Comparison of ENCODE assay signal across 28 mouse cellular contexts in the genomic region with DNA sequence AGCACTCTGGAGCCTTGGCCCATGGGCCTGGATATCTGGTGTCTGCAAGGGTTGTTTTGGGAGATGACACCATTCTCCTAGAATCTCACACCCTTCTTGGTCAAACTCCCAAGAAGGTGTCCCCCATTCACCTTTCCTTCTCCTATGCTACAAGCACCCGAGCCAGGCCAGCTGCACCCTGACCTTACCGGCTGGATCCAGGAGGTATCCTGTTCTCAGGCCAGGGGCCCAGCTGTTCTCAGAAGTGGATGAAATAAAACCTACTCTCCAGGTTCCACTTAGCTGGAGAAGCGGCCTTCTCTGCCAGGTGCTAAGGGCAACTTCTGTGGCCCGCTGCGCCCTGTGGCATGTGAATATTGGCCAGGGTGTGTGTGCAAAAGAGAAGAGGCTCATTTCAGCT. TPM values are rescaled to one million over a fixed set of nuclear protein-coding genes. Genes with fewer than 3 reads are reported as not detected.
DNase-seq lines count a peak whose midpoint lies in the region; ATAC-seq and TF ChIP-seq lines count a peak whose summit lies in the region.
"Had no signal": no experiment of that assay in that cellular context is flagged by ENCODE, and none has a peak within 500 bp of the region (broad histone marks: within the 10 kb centered on the region; RNA-seq: fewer than 3 reads in every experiment).

No protein-coding gene starts in this region.

- no peak for TF ChIP-seq CTCF in gastrocnemius, adult 2 months (IDR thresholded peaks at IDR 0.05)

- no peak overlapping the region for H3ac ChIP-seq in myocyte (ENCODE audit: control insufficient read depth, insufficient read length)

- H3K36me3 ChIP-seq in myocyte (ENCODE audit: control insufficient read depth, insufficient read depth), result no peaks in the 10 kb centered on the region
- no peaks in the 10 kb centered on the region for H3K36me3 ChIP-seq in hindbrain, embryonic 11.5 days (ENCODE audit: control insufficient read depth, insufficient read depth, low read length)
- H3K36me3 ChIP-seq: embryonic facial prominence, embryonic 15.5 days; forebrain, embryonic 15.5 days; G1E; hindbrain, embryonic 10.5 days; limb, embryonic 12.5 days; midbrain, embryonic 13.5 days had no signal

- no peak for TF ChIP-seq POLR2A in myocyte (IDR thresholded peaks at IDR 0.05; ENCODE audit: insufficient read length, low read depth)

- peaks cover 2% of the 10 kb centered on the region for H3K4me1 ChIP-seq in hindbrain, embryonic 11.5 days (replicated peaks; ENCODE audit: control insufficient read depth, insufficient read depth, low read length)

- H3K9me3 ChIP-seq in hindbrain, embryonic 11.5 days (ENCODE audit: control insufficient read depth, low read length), result no peaks in the 10 kb centered on the region
- H3K9me3 ChIP-seq: embryonic facial prominence, embryonic 15.5 days; forebrain, embryonic 15.5 days; G1E; hindbrain, embryonic 10.5 days; limb, embryonic 12.5 days; midbrain, embryonic 13.5 days had no signal

- no peaks in the 10 kb centered on the region for H3K27me3 ChIP-seq in myocyte (ENCODE audit: control insufficient read depth, insufficient read depth, insufficient read length)
- peaks cover 12% of the 10 kb centered on the region for H3K27me3 ChIP-seq in hindbrain, embryonic 11.5 days (ENCODE audit: control insufficient read depth, insufficient read depth, low read length)
- H3K27me3 ChIP-seq: CH12.LX; embryonic facial prominence, embryonic 15.5 days; forebrain, embryonic 15.5 days; limb, embryonic 12.5 days; Patski had no signal

- H3K79me2 ChIP-seq in myocyte (ENCODE audit: control insufficient read depth, insufficient read depth), result peaks cover 3% of the 10 kb centered on the region

- no peak overlapping the region for H3K4me3 ChIP-seq in gastrocnemius, adult 2 months
- no peak overlapping the region for H3K4me3 ChIP-seq in myocyte
- no peak overlapping the region for H3K4me3 ChIP-seq in hindbrain, embryonic 11.5 days (ENCODE audit: low read depth, low read length)
- H3K4me3 ChIP-seq: embryonic facial prominence, embryonic 15.5 days; forebrain, embryonic 15.5 days; hindbrain, embryonic 10.5 days; layer of hippocampus, adult 2 months; limb, embryonic 12.5 days; midbrain, embryonic 13.5 days had no signal

- intact Hi-C loops in gastrocnemius, adult 2 months (cut with DNase I), result loop anchor here (2.0 to 5.0 kb wide), 3 partner anchors 16 to 327 kb away; partner anchors contain the start of genes Bicd2, Card19, Cenpp and Nol8

- peak; percentile 93 for DNase-seq in gastrocnemius, adult 2 months
- peak; percentile 85 for DNase-seq in gastrocnemius, postnatal 25 days
- DNase-seq in kidney, postnatal 10 days, result peak; percentile 47
- no peak for DNase-seq in hindbrain, embryonic 11.5 days (ENCODE audit: low spot score)
- no peak for DNase-seq in urinary bladder, postnatal 4 days (ENCODE audit: low spot score in 2 of 2)
- no peak for DNase-seq in thymus, postnatal 4 days
- DNase-seq: adrenal gland, postnatal 36 days; B cell, adult 2 months; cerebellum, adult 18-20 months; layer of hippocampus, postnatal 36 days; liver, postnatal 0 days; thymus, postnatal 14 days had no signal

- WGBS in hindbrain, embryonic 11.5 days, result 87% methylated on average over 5 of the region's 5 CpGs

- ATAC-seq in hindbrain, embryonic 11.5 days (ENCODE audit: low FRiP score), result no peak
- ATAC-seq: forebrain, embryonic 15.5 days; hindbrain, postnatal 0 days; intestine, embryonic 16.5 days; liver, postnatal 0 days; lung, postnatal 0 days; midbrain, embryonic 13.5 days; Patski had no signal

- H3K9ac ChIP-seq in hindbrain, embryonic 11.5 days (ENCODE audit: low read depth, low read length), result no peak overlapping the region
- H3K9ac ChIP-seq: embryonic facial prominence, embryonic 15.5 days; forebrain, embryonic 15.5 days; limb, embryonic 12.5 days; liver, postnatal 0 days; midbrain, embryonic 13.5 days had no signal

- peak overlapping the region; percentile 51 for H3K27ac ChIP-seq in gastrocnemius, adult 2 months
- no peak overlapping the region for H3K27ac ChIP-seq in hindbrain, embryonic 11.5 days (ENCODE audit: low read depth, low read length)
- H3K27ac ChIP-seq: embryonic facial prominence, embryonic 15.5 days; forebrain, embryonic 15.5 days; hindbrain, embryonic 10.5 days; hindbrain, postnatal 0 days; layer of hippocampus, adult 2 months; limb, embryonic 12.5 days; midbrain, embryonic 13.5 days; stomach, postnatal 0 days had no signal

- H3K4me2 ChIP-seq in myocyte (ENCODE audit: low read depth), result no peak overlapping the region
- H3K4me2 ChIP-seq in hindbrain, embryonic 11.5 days (replicated peaks; ENCODE audit: low read depth, low read length), result no peak overlapping the region
- H3K4me2 ChIP-seq: embryonic facial prominence, embryonic 15.5 days; forebrain, embryonic 15.5 days; heart, embryonic 11.5 days; limb, embryonic 12.5 days; liver, embryonic 11.5 days; midbrain, embryonic 13.5 days had no signal

TF ChIP-seq in myocyte, 11 proteins besides CTCF, POLR2A, EP300 and RAD21:
- peak in 1 of 3 experiments; percentile 37 for TF ChIP-seq MYOD1 (IDR thresholded peaks at IDR 0.05; ENCODE audit: control insufficient read depth in 1 of 3, insufficient read length in 2 of 3, low read depth in 2 of 3)
- TF ChIP-seq REST (IDR thresholded peaks at IDR 0.05; ENCODE audit: insufficient read depth, insufficient read length), result no peak
- TF ChIP-seq MYOG (IDR thresholded peaks at IDR 0.05; ENCODE audit: control insufficient read depth in 1 of 3, insufficient read depth in 1 of 3, insufficient read length in 2 of 3, low read depth in 2 of 3), result peak in 2 of 3 experiments; percentile 9 to 38
- TF ChIP-seq TCF12 (IDR thresholded peaks at IDR 0.05; ENCODE audit: insufficient read depth, poor library complexity, severe bottlenecking), result no peak
- no peak for TF ChIP-seq MAX (IDR thresholded peaks at IDR 0.05; ENCODE audit: low read depth)

RNA-seq across cellular contexts. Expression of gene Fgd3, which starts 4.8 kb away (rescaled TPM):
- 1 to 10 TPM in 1 of 2 experiments, under 1 TPM in 1; 0.97 to 1.1 TPM for total RNA-seq in gastrocnemius, adult 2 months (2021)
- total RNA-seq in gastrocnemius, postnatal 25 days (2021), result under 1 TPM; 0.54 to 0.97 TPM
- polyA plus RNA-seq in myocyte (2012; fragmentation: generic; extraction: Trizol), result 15.5 TPM
- 0.56 and 1.1 TPM in 2 replicates for polyA plus RNA-seq in hindbrain, embryonic 11.5 days (2014; fragmentation: Nextera tagmentation; extraction: Ambion mirVana)

RNA-seq across cellular contexts. Expression of gene Bicd2, which starts 16.5 kb away (rescaled TPM):
- 10 to 100 TPM; 26.0 to 28.5 TPM for total RNA-seq in gastrocnemius, adult 2 months (2021)
- total RNA-seq in gastrocnemius, postnatal 25 days (2021), result 10 to 100 TPM; 19.9 to 23.1 TPM
- 94.9 TPM for polyA plus RNA-seq in myocyte (2012; fragmentation: generic; extraction: Trizol)
- polyA plus RNA-seq in hindbrain, embryonic 11.5 days (2014; fragmentation: Nextera tagmentation; extraction: Ambion mirVana), result 26.9 and 29.5 TPM in 2 replicates

Comparison
In these comparisons a context has a peak if more than half of its experiments do, and no peak if none do; other contexts are left out.
1. DNase-seq: peak in gastrocnemius, adult 2 months (single experiment), gastrocnemius, postnatal 25 days (single experiment) and kidney, postnatal 10 days (single experiment); none in hindbrain, embryonic 11.5 days (single experiment), urinary bladder, postnatal 4 days (0 of 2) and thymus, postnatal 4 days (single experiment).